Mouse (Mus musculus): ENCODE data around the gene Prss41. TPM values are rescaled to one million over a fixed set of nuclear protein-coding genes. Genes with fewer than 3 reads are reported as not detected.
A peak's percentile ranks its signal among the peaks of the same experiment; 100 is the strongest.

The Prss41 gene
- polyA plus RNA-seq, 1 experiment: 0.05 TPM

GRCm38 (mm10) chr17:23843141-23843811 lies 696 bp downstream of the Prss41 start:
- Histone ChIP-seq H3K4me2 (ENCODE audit: low read depth) (no peak overlapping the region), H3K79me2 (ENCODE audit: control insufficient read depth, insufficient read depth) (no peaks in the 10 kb centered on the region), H3K27me3 (ENCODE audit: control insufficient read depth, insufficient read depth, insufficient read length) (no peaks in the 10 kb centered on the region), H3K36me3 (ENCODE audit: control insufficient read depth, insufficient read depth) (no peaks in the 10 kb centered on the region), H3ac (ENCODE audit: control insufficient read depth, insufficient read length) (no peak overlapping the region), H3K4me3 (no peak overlapping the region)
- no peak for TF ChIP-seq USF1 (IDR thresholded peaks at IDR 0.05; ENCODE audit: low read depth)
- no peak for TF ChIP-seq MAX (IDR thresholded peaks at IDR 0.05; ENCODE audit: low read depth)
- TF ChIP-seq E2F4 (IDR thresholded peaks at IDR 0.05; ENCODE audit: insufficient read depth): no peak
- no peak for TF ChIP-seq TCF3 (IDR thresholded peaks at IDR 0.05; ENCODE audit: insufficient read length, low read depth)
- TF ChIP-seq MYOD1 (IDR thresholded peaks at IDR 0.05; ENCODE audit: control insufficient read depth in 1 of 3, insufficient read length in 2 of 3, low read depth in 2 of 3): no peak
- TF ChIP-seq REST (IDR thresholded peaks at IDR 0.05; ENCODE audit: insufficient read depth, insufficient read length): no peak
- no peak for TF ChIP-seq TCF12 (IDR thresholded peaks at IDR 0.05; ENCODE audit: insufficient read depth, poor library complexity, severe bottlenecking)
- TF ChIP-seq MYOG (IDR thresholded peaks at IDR 0.05; ENCODE audit: control insufficient read depth in 1 of 3, insufficient read depth in 1 of 3, insufficient read length in 2 of 3, low read depth in 2 of 3): no peak
- TF ChIP-seq SRF (IDR thresholded peaks at IDR 0.05; ENCODE audit: control insufficient read depth, insufficient read length, low read depth): no peak
- no peak for TF ChIP-seq POLR2AphosphoS2 (IDR thresholded peaks at IDR 0.05; ENCODE audit: insufficient read length, low read depth)
- no peak for TF ChIP-seq CEBPB (IDR thresholded peaks at IDR 0.05; ENCODE audit: insufficient read depth, poor library complexity, severe bottlenecking)
- TF ChIP-seq POLR2A (IDR thresholded peaks at IDR 0.05; ENCODE audit: insufficient read length, low read depth): no peak

- Histone ChIP-seq H3K27me3 (ENCODE audit: control insufficient read depth, insufficient read depth, insufficient read length) (no peaks in the 10 kb centered on the region), H3ac (ENCODE audit: control insufficient read depth, insufficient read length) (no peak overlapping the region), H3K36me3 (ENCODE audit: control insufficient read depth, insufficient read depth) (no peaks in the 10 kb centered on the region), H3K4me2 (ENCODE audit: low read depth) (no peak overlapping the region), H3K79me2 (ENCODE audit: control insufficient read depth, insufficient read depth) (no peaks in the 10 kb centered on the region), H3K4me3 (no peak overlapping the region)
- TF ChIP-seq MYOD1 (IDR thresholded peaks at IDR 0.05; ENCODE audit: control insufficient read depth in 1 of 3, insufficient read length in 2 of 3, low read depth in 2 of 3): no peak
- no peak for TF ChIP-seq CEBPB (IDR thresholded peaks at IDR 0.05; ENCODE audit: insufficient read depth, poor library complexity, severe bottlenecking)
- TF ChIP-seq E2F4 (IDR thresholded peaks at IDR 0.05; ENCODE audit: insufficient read depth): no peak
- no peak for TF ChIP-seq MAX (IDR thresholded peaks at IDR 0.05; ENCODE audit: low read depth)
- TF ChIP-seq USF1 (IDR thresholded peaks at IDR 0.05; ENCODE audit: low read depth): no peak
- no peak for TF ChIP-seq TCF3 (IDR thresholded peaks at IDR 0.05; ENCODE audit: insufficient read length, low read depth)
- TF ChIP-seq POLR2A (IDR thresholded peaks at IDR 0.05; ENCODE audit: insufficient read length, low read depth): no peak
- TF ChIP-seq MYOG (IDR thresholded peaks at IDR 0.05; ENCODE audit: control insufficient read depth in 1 of 3, insufficient read depth in 1 of 3, insufficient read length in 2 of 3, low read depth in 2 of 3): no peak
- no peak for TF ChIP-seq POLR2AphosphoS2 (IDR thresholded peaks at IDR 0.05; ENCODE audit: insufficient read length, low read depth)
- no peak for TF ChIP-seq TCF12 (IDR thresholded peaks at IDR 0.05; ENCODE audit: insufficient read depth, poor library complexity, severe bottlenecking)
- TF ChIP-seq REST (IDR thresholded peaks at IDR 0.05; ENCODE audit: insufficient read depth, insufficient read length): no peak
Measured at GRCm38 (mm10) chr17:23841145-23841544, 2.8 kb downstream of the Prss41 start.

DNA sequence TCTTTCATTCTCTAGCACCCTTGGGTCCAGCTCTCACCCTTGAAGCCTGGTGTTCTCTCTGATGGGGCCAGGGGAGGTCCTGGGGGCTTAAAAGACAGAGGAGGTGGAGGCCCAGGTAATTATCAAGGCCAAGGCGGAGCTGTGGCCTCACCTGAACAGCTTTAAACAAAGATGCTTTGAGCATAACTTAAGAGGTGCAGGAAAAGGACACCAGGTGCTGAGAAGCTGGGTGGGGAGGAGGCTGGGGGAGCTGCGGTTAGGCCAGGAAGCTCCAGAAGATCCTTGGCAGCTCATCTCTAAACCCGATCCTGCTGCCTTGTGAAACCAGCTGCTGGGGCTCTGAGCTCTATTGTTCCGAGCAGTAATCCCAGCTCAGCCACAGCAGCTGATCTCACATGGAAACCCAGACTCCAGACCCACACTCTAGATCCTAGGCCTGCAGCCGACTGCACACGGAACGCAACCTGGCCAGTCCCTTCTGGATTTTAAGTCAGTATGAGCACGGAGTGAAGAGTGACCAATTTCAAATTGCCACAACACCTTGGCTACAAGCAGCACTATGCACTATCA lies 7.9 kb downstream of the Prss41 start, which contains the start of gene Prss33:
TSS of gene Prss33 (minus strand) at position 51 of the 570 bp plus-strand sequence.
- H3ac ChIP-seq (ENCODE audit: control insufficient read depth, insufficient read length): no peak within 1 kb of the TSS
- peak within 1 kb of the TSS; percentile 38 for H3K4me2 ChIP-seq (ENCODE audit: low read depth)
- no peaks in the 10 kb centered on the region for H3K79me2 ChIP-seq (ENCODE audit: control insufficient read depth, insufficient read depth)
- no peak within 1 kb of the TSS for H3K4me3 ChIP-seq
- no peaks in the 10 kb centered on the region for H3K36me3 ChIP-seq (ENCODE audit: control insufficient read depth, insufficient read depth)
- TF ChIP-seq E2F4 (IDR thresholded peaks at IDR 0.05; ENCODE audit: insufficient read depth): no peak
- TF ChIP-seq CEBPB (IDR thresholded peaks at IDR 0.05; ENCODE audit: insufficient read depth, poor library complexity, severe bottlenecking): no peak
- TF ChIP-seq MAX (IDR thresholded peaks at IDR 0.05; ENCODE audit: low read depth): no peak
- TF ChIP-seq MYOG (IDR thresholded peaks at IDR 0.05; ENCODE audit: control insufficient read depth in 1 of 3, insufficient read depth in 1 of 3, insufficient read length in 2 of 3, low read depth in 2 of 3): peak in 2 of 3 experiments; percentile 69 to 71
- TF ChIP-seq POLR2A (IDR thresholded peaks at IDR 0.05; ENCODE audit: insufficient read length, low read depth): no peak
- no peak for TF ChIP-seq POLR2AphosphoS2 (IDR thresholded peaks at IDR 0.05; ENCODE audit: insufficient read length, low read depth)
- TF ChIP-seq SRF (IDR thresholded peaks at IDR 0.05; ENCODE audit: control insufficient read depth, insufficient read length, low read depth): no peak
- no peak for TF ChIP-seq USF1 (IDR thresholded peaks at IDR 0.05; ENCODE audit: low read depth)
- no peak for TF ChIP-seq TCF3 (IDR thresholded peaks at IDR 0.05; ENCODE audit: insufficient read length, low read depth)
- no peak for TF ChIP-seq REST (IDR thresholded peaks at IDR 0.05; ENCODE audit: insufficient read depth, insufficient read length)
- TF ChIP-seq TCF12 (IDR thresholded peaks at IDR 0.05; ENCODE audit: insufficient read depth, poor library complexity, severe bottlenecking): peak; percentile 4
- peak in 2 of 3 experiments; percentile 50 to 61 for TF ChIP-seq MYOD1 (IDR thresholded peaks at IDR 0.05; ENCODE audit: control insufficient read depth in 1 of 3, insufficient read length in 2 of 3, low read depth in 2 of 3)
- peaks cover 14% of the 10 kb centered on the region for H3K27me3 ChIP-seq (ENCODE audit: control insufficient read depth, insufficient read depth, insufficient read length)

GRCm38 (mm10) chr17:23831201-23831600 lies 12.8 kb downstream of the Prss41 start:
- Histone ChIP-seq H3K36me3 (ENCODE audit: control insufficient read depth, insufficient read depth) (peaks cover 8% of the 10 kb centered on the region), H3K27me3 (ENCODE audit: control insufficient read depth, insufficient read depth, insufficient read length) (peaks cover 14% of the 10 kb centered on the region), H3K4me3 (no peak overlapping the region), H3ac (ENCODE audit: control insufficient read depth, insufficient read length) (no peak overlapping the region), H3K4me2 (ENCODE audit: low read depth) (no peak overlapping the region), H3K79me2 (ENCODE audit: control insufficient read depth, insufficient read depth) (peaks cover 24% of the 10 kb centered on the region)
- TF ChIP-seq MAX (IDR thresholded peaks at IDR 0.05; ENCODE audit: low read depth) (no peak), TCF3 (IDR thresholded peaks at IDR 0.05; ENCODE audit: insufficient read length, low read depth) (no peak), SRF (IDR thresholded peaks at IDR 0.05; ENCODE audit: control insufficient read depth, insufficient read length, low read depth) (no peak), MYOG (IDR thresholded peaks at IDR 0.05; ENCODE audit: control insufficient read depth in 1 of 3, insufficient read depth in 1 of 3, insufficient read length in 2 of 3, low read depth in 2 of 3) (no peak), MYOD1 (IDR thresholded peaks at IDR 0.05; ENCODE audit: control insufficient read depth in 1 of 3, insufficient read length in 2 of 3, low read depth in 2 of 3) (no peak), POLR2AphosphoS2 (IDR thresholded peaks at IDR 0.05; ENCODE audit: insufficient read length, low read depth) (no peak), E2F4 (IDR thresholded peaks at IDR 0.05; ENCODE audit: insufficient read depth) (no peak), CEBPB (IDR thresholded peaks at IDR 0.05; ENCODE audit: insufficient read depth, poor library complexity, severe bottlenecking) (no peak), TCF12 (IDR thresholded peaks at IDR 0.05; ENCODE audit: insufficient read depth, poor library complexity, severe bottlenecking) (no peak), REST (IDR thresholded peaks at IDR 0.05; ENCODE audit: insufficient read depth, insufficient read length) (no peak), POLR2A (IDR thresholded peaks at IDR 0.05; ENCODE audit: insufficient read length, low read depth) (no peak), USF1 (IDR thresholded peaks at IDR 0.05; ENCODE audit: low read depth) (no peak)

All from myocyte (in vitro differentiated cells).